Mouse (Mus musculus) lung, adult 2 months (tissue): Measurements from ENCODE around the gene Cct8l1.

Experiments
- CTCF ChIP-seq: fragments of 200-500 bp; IDR thresholded peaks from 2 replicates; pipeline ENCODE4 v1.5.1; 2011; ENCODE audit warnings: mild to moderate bottlenecking, low read length, control low read depth; ENCODE audit not compliant: insufficient read depth
- POLR2A ChIP-seq: fragments of 200-500 bp; IDR thresholded peaks from 2 replicates; pipeline ENCODE4 v1.6.1; 2011; ENCODE audit warnings: low read depth, mild to moderate bottlenecking, control low read depth, low read length, borderline replicate concordance; ENCODE audit errors: extremely low read depth

DNA sequence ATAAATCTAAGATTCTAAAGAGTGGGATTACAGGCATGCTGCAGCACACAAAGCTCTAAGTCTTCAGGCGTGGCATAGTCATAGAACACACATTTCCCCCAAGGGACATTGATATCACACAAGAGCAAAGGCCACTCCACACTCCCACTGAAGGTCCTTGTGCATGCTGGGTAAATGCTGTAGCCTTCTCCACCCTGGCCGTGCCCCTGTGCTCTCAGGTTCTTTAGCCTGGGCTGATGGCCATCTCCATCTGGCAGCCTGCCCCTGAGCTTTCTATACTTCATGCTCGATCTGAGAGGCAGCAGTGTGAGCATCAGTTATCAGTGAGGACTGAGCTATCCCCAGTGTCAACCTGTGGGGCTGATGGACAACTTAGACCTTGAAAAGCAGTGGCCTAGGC, 4.0 kb downstream of the Cct8l1 start:
- TF ChIP-seq CTCF: no peak
- no peak for TF ChIP-seq POLR2A
